Mouse (Mus musculus) liver, embryonic 14.5 days (tissue): Measurements from ENCODE around the gene Zfp52.

Experiments
- CTCF ChIP-seq: IDR thresholded peaks from 2 replicates; pipeline ENCODE4 v1.5.1; 2016; ENCODE audit warnings: antibody characterized with exemption, low read depth, control low read depth
- EP300 ChIP-seq: IDR thresholded peaks from 2 replicates; pipeline ENCODE4 v1.6.1; 2016; ENCODE audit warnings: antibody characterized with exemption, low read depth

DNA sequence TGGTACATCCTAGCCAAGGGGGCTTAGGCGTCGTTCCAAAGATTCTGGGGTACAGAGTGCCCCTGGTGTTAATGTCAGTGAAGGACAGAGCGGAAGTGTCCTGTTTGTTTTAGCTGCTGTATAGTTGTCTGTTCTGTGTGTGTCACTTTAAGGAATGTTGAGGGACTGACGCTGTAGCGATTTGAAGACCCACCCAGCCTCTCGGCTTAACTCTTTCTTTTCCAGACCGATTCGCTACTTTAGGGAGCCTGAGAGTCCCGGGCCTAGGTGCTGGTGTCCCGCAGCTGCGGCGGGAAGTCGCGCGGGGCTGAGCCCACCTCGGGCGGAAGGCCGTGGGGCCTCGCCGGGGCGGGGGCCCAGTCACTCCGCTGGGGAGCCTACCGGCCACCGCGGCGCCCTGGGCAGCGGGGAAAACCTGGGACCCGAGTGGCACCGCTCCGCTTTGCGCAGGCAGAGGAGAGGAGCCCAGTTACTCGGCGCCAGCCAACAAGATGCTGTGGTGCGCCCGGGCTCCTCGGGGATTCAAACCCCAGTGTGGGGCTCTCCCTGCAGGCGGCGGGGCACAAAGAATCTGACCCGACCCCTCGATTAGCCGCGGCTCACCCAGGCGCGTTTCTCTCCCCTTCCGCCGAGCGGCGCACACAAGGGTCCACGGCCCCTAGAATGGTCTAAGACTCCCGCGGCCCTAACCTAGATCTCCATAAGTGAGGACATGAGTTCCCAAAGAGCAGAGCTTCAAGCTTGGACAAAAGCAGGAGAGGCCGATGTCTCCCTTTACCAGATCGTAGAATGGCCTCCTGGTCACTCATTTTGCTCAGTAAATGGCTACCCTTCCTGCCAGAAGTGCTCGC lies 3.0 kb upstream of the Zfp52 start:
- TF ChIP-seq CTCF, result peak; percentile 36
- TF ChIP-seq EP300, result no peak
